Mouse (Mus musculus) midbrain, embryonic 12.5 days (tissue): Measurements from ENCODE around the gene Rad54l2. TPM values are rescaled to one million over a fixed set of nuclear protein-coding genes. Genes with fewer than 3 reads are reported as not detected.

Experiments
- ATAC-seq: fragments of 200-750 bp; cut with Nextera tagmentation; 2 replicates; pipeline ENCODE4 v1.8.0; 2017; ENCODE audit warnings: low read depth, moderate TSS enrichment, moderate library complexity; ENCODE audit not compliant: low FRiP score
- H3K27ac ChIP-seq: fragments of 300-500 bp; sonication (generic); replicated peaks from 2 replicates; pipeline ENCODE4 v1.5.1; 2016; ENCODE audit warnings: mild to moderate bottlenecking
- H3K27me3 ChIP-seq: fragments of 300-500 bp; sonication (generic); 2 replicates; pipeline ENCODE4 v1.6.1; 2016; ENCODE audit warnings: mild to moderate bottlenecking
- H3K36me3 ChIP-seq: fragments of 300-500 bp; sonication (generic); 2 replicates; pipeline ENCODE4 v1.6.1; 2016
- H3K4me1 ChIP-seq: fragments of 300-500 bp; sonication (generic); 2 replicates; pipeline ENCODE4 v1.6.1; 2016
- H3K4me2 ChIP-seq: fragments of 300-500 bp; sonication (generic); replicated peaks from 2 replicates; pipeline ENCODE4 v1.6.1; 2016; ENCODE audit warnings: mild to moderate bottlenecking, moderate library complexity
- H3K4me3 ChIP-seq: fragments of 300-500 bp; sonication (generic); 2 replicates; pipeline ENCODE4 v1.5.1; 2016; ENCODE audit warnings: mild to moderate bottlenecking
- H3K9ac ChIP-seq: fragments of 300-500 bp; sonication (generic); replicated peaks from 2 replicates; pipeline ENCODE4 v1.6.1; 2016; ENCODE audit warnings: mild to moderate bottlenecking, moderate library complexity
- H3K9me3 ChIP-seq: fragments of 300-500 bp; sonication (generic); 2 replicates; pipeline ENCODE4 v1.6.1; 2016; ENCODE audit warnings: mild to moderate bottlenecking
- WGBS: fragments of 180-500 bp; shearing (Covaris S2); methylation state at CpG from one replicate; pipeline ENCODE4 v1.1.7; 2016; 5-methylcytosine and 5-hydroxymethylcytosine counted together
- polyA plus RNA-seq: library from polyadenylated mRNA; unstranded; fragments of >200 nt; fragmentation: Nextera tagmentation; extraction: Ambion mirVana; gene quantifications from 2 replicates; pipeline ENCODE4 v1.2.1, GENCODE M21; 2016

Gene Rad54l2
- polyA plus RNA-seq, 1 experiment from 2014 or later = 11.4 TPM

GRCm38 (mm10) chr9:106739056-106739455, 49.9 kb downstream of the Rad54l2 start:
- H3K9ac ChIP-seq = no peak overlapping the region
- 0 out of 2 replicates have a peak, but pooled peaks cover 5% of the 10 kb centered on the region for H3K36me3 ChIP-seq
- 93% methylated on average over 1 of the region's 1 CpGs for WGBS
- no peak overlapping the region for H3K4me2 ChIP-seq
- H3K9me3 ChIP-seq = no peaks in the 10 kb centered on the region
- no peaks in the 10 kb centered on the region for H3K4me1 ChIP-seq
- no peak overlapping the region for H3K4me3 ChIP-seq
- H3K27me3 ChIP-seq = no peaks in the 10 kb centered on the region
- ATAC-seq = no peak
- no peak overlapping the region for H3K27ac ChIP-seq

- 97% methylated on average over 2 of the region's 2 CpGs for WGBS
- ATAC-seq = no peak
- H3K4me3 ChIP-seq = no peak overlapping the region
Measured at GRCm38 (mm10) chr9:106738199-106738985, 50.6 kb downstream of the Rad54l2 start.

GRCm38 (mm10) chr9:106733690-106734089, 55.3 kb downstream of the Rad54l2 start:
- H3K4me3 ChIP-seq = no peak overlapping the region
- no peaks in the 10 kb centered on the region for H3K9me3 ChIP-seq
- 0 out of 2 replicates have a peak, but pooled peaks cover 5% of the 10 kb centered on the region for H3K36me3 ChIP-seq
- no peak overlapping the region for H3K4me2 ChIP-seq
- H3K9ac ChIP-seq = no peak overlapping the region
- H3K27ac ChIP-seq = no peak overlapping the region
- no peaks in the 10 kb centered on the region for H3K4me1 ChIP-seq
- no peak for ATAC-seq
- H3K27me3 ChIP-seq = no peaks in the 10 kb centered on the region
- 85% methylated on average over 2 of the region's 2 CpGs for WGBS

More at GRCm38 (mm10) chr9:106738199-106738985, 50.6 kb downstream of the Rad54l2 start:
- Histone ChIP-seq H3K9ac (no peak overlapping the region), H3K36me3 (0 out of 2 replicates have a peak, but pooled peaks cover 5% of the 10 kb centered on the region), H3K4me1 (no peaks in the 10 kb centered on the region), H3K27ac (no peak overlapping the region), H3K9me3 (no peaks in the 10 kb centered on the region), H3K27me3 (no peaks in the 10 kb centered on the region), H3K4me2 (no peak overlapping the region)

GRCm38 (mm10) chr9:106729416-106729815, 59.6 kb downstream of the Rad54l2 start:
- H3K27ac ChIP-seq = no peak overlapping the region
- no peak for ATAC-seq
- no peaks in the 10 kb centered on the region for H3K27me3 ChIP-seq
- no peak overlapping the region for H3K9ac ChIP-seq
- H3K4me3 ChIP-seq = no peak overlapping the region
- no peaks in the 10 kb centered on the region for H3K36me3 ChIP-seq
- no peak overlapping the region for H3K4me2 ChIP-seq
- no peaks in the 10 kb centered on the region for H3K4me1 ChIP-seq
- H3K9me3 ChIP-seq = no peaks in the 10 kb centered on the region
- WGBS = 88% methylated on average over 2 of the region's 2 CpGs

- ATAC-seq = no peak
Measured at GRCm38 (mm10) chr9:106726891-106727290, 62.1 kb downstream of the Rad54l2 start.

GRCm38 (mm10) chr9:106725435-106725834, 63.6 kb downstream of the Rad54l2 start:
- no peak for ATAC-seq
- Histone ChIP-seq H3K27me3 (no peaks in the 10 kb centered on the region), H3K9ac (no peak overlapping the region), H3K27ac (no peak overlapping the region), H3K4me3 (no peak overlapping the region), H3K36me3 (0 out of 2 replicates have a peak, but pooled peaks cover 7% of the 10 kb centered on the region), H3K9me3 (no peaks in the 10 kb centered on the region), H3K4me2 (no peak overlapping the region), H3K4me1 (no peaks in the 10 kb centered on the region)
- 93% methylated on average over 2 of the region's 2 CpGs for WGBS

More at GRCm38 (mm10) chr9:106726891-106727290, 62.1 kb downstream of the Rad54l2 start:
- Histone ChIP-seq H3K9ac (no peak overlapping the region), H3K4me3 (no peak overlapping the region), H3K36me3 (0 out of 2 replicates have a peak, but pooled peaks cover 7% of the 10 kb centered on the region), H3K27me3 (no peaks in the 10 kb centered on the region), H3K4me2 (no peak overlapping the region), H3K27ac (no peak overlapping the region), H3K9me3 (no peaks in the 10 kb centered on the region), H3K4me1 (no peaks in the 10 kb centered on the region)
- 94% methylated on average over 1 of the region's 1 CpGs for WGBS

- no peaks in the 10 kb centered on the region for H3K9me3 ChIP-seq
- H3K36me3 ChIP-seq = peaks cover 12% of the 10 kb centered on the region; the same call in 1 of the 2 replicates
- 81% methylated on average over 1 of the region's 1 CpGs for WGBS
- no peak overlapping the region for H3K27ac ChIP-seq
- no peak for ATAC-seq
- H3K4me1 ChIP-seq = no peaks in the 10 kb centered on the region
- H3K4me3 ChIP-seq = no peak overlapping the region
- no peaks in the 10 kb centered on the region for H3K27me3 ChIP-seq
- H3K9ac ChIP-seq = no peak overlapping the region
- no peak overlapping the region for H3K4me2 ChIP-seq
Measured at GRCm38 (mm10) chr9:106724864-106725263, 64.1 kb downstream of the Rad54l2 start.

- Histone ChIP-seq H3K9ac (no peak overlapping the region), H3K4me1 (no peaks in the 10 kb centered on the region), H3K4me3 (no peak overlapping the region), H3K4me2 (no peak overlapping the region), H3K36me3 (peaks cover 82% of the 10 kb centered on the region), H3K27ac (no peak overlapping the region), H3K27me3 (no peaks in the 10 kb centered on the region), H3K9me3 (no peaks in the 10 kb centered on the region)
- WGBS = 98% methylated on average over 4 of the region's 4 CpGs
- ATAC-seq = no peak
Measured at GRCm38 (mm10) chr9:106716729-106717128, 72.3 kb downstream of the Rad54l2 start.

GRCm38 (mm10) chr9:106716232-106716631, 72.8 kb downstream of the Rad54l2 start:
- Histone ChIP-seq H3K9ac (no peak overlapping the region), H3K36me3 (peaks cover 87% of the 10 kb centered on the region)
- 100% methylated on average over 2 of the region's 2 CpGs for WGBS

GRCm38 (mm10) chr9:106712470-106712869, 76.5 kb downstream of the Rad54l2 start:
- H3K4me2 ChIP-seq = no peak overlapping the region
- peaks cover 92% of the 10 kb centered on the region for H3K36me3 ChIP-seq
- WGBS = 98% methylated on average over 2 of the region's 2 CpGs
- no peak overlapping the region for H3K27ac ChIP-seq
- no peaks in the 10 kb centered on the region for H3K27me3 ChIP-seq
- H3K4me3 ChIP-seq = no peak overlapping the region
- ATAC-seq = no peak
- H3K9ac ChIP-seq = no peak overlapping the region
- H3K9me3 ChIP-seq = no peaks in the 10 kb centered on the region
- no peaks in the 10 kb centered on the region for H3K4me1 ChIP-seq

More at GRCm38 (mm10) chr9:106716232-106716631, 72.8 kb downstream of the Rad54l2 start:
- no peak overlapping the region for H3K4me2 ChIP-seq
- no peak for ATAC-seq
- H3K27me3 ChIP-seq = no peaks in the 10 kb centered on the region
- no peaks in the 10 kb centered on the region for H3K9me3 ChIP-seq
- H3K27ac ChIP-seq = no peak overlapping the region
- H3K4me1 ChIP-seq = no peaks in the 10 kb centered on the region
- no peak overlapping the region for H3K4me3 ChIP-seq

GRCm38 (mm10) chr9:106692973-106693481, 96.0 kb downstream of the Rad54l2 start:
- Histone ChIP-seq H3K4me3 (no peak overlapping the region), H3K9ac (no peak overlapping the region), H3K27ac (no peak overlapping the region), H3K36me3 (peaks cover 48% of the 10 kb centered on the region), H3K4me1 (no peaks in the 10 kb centered on the region), H3K27me3 (no peaks in the 10 kb centered on the region), H3K4me2 (no peak overlapping the region), H3K9me3 (no peaks in the 10 kb centered on the region)
- 90% methylated on average over 11 of the region's 11 CpGs for WGBS
- no peak for ATAC-seq

- peaks cover 16% of the 10 kb centered on the region for H3K4me1 ChIP-seq
- H3K4me2 ChIP-seq = no peak overlapping the region
- ATAC-seq = no peak
- H3K9ac ChIP-seq = no peak overlapping the region
- H3K36me3 ChIP-seq = peaks cover 17% of the 10 kb centered on the region
- no peak overlapping the region for H3K4me3 ChIP-seq
- H3K9me3 ChIP-seq = no peaks in the 10 kb centered on the region
- H3K27ac ChIP-seq = no peak overlapping the region
- 84% methylated on average over 8 of the region's 8 CpGs for WGBS
- no peaks in the 10 kb centered on the region for H3K27me3 ChIP-seq
Measured at GRCm38 (mm10) chr9:106688834-106689233, 100.2 kb downstream of the Rad54l2 start.
